Comparison of ENCODE assay signal across 15 mouse cellular contexts in the genomic region with DNA sequence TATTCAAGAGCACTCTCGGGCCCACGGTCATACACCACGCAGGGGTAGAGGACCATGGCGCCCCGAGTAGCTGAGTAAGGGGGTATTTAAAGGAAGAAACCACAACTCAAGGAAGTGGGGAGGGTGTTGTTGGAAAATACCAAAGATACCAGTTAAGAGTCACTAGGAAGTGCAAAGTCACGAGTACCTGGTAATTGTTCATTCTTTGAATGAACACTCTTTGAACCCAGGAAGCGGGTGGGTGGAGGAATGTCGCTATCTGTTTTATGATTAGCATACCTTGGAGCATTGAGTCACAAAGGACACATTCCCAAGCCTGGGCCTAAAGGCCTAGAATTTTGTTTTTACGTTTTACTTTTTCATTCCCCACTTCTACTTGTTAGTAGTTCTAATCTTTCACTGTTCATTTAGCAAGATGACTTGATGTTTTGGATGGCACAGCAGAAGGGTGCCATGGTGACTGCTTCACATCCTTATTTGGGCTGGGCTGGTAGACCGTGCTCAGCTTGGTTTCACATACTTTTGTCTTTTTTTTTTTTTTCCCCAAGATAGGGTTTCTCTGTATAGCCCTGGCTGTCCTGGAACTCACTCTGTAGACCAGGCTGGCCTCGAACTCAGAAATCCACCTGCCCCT. TPM values are rescaled to one million over a fixed set of nuclear protein-coding genes. Genes with fewer than 3 reads are reported as not detected.
DNase-seq lines count a peak whose midpoint lies in the region; ATAC-seq lines count a peak whose summit lies in the region.
"Not testable (repeated sequence)": the region's sequence is repeated elsewhere in the genome, so short reads cannot be mapped to it uniquely, and the experiment has no call there.
"Had no signal": no experiment of that assay in that cellular context is flagged by ENCODE, and none has a peak within 500 bp of the region (broad histone marks: within the 10 kb centered on the region; RNA-seq: fewer than 3 reads in every experiment).

No protein-coding gene starts in this region.

- H3K4me1 ChIP-seq in forebrain, embryonic 11.5 days (replicated peaks; ENCODE audit: control insufficient read depth, insufficient read depth, low read length): peaks cover 14% of the 10 kb centered on the region

- ATAC-seq in CD4-positive, CD25-positive, alpha-beta regulatory T cell, adult 4 months: peak; percentile 66
- not testable (repeated sequence) for ATAC-seq in forebrain, embryonic 11.5 days (replicated peaks; ENCODE audit: low FRiP score)

- H3K27ac ChIP-seq in forebrain, embryonic 11.5 days (ENCODE audit: low read depth, low read length): not testable (repeated sequence)

- H3K4me2 ChIP-seq in forebrain, embryonic 11.5 days (ENCODE audit: low read depth, low read length, severe bottlenecking): not testable (repeated sequence)

- H3K36me3 ChIP-seq in forebrain, embryonic 11.5 days (ENCODE audit: control insufficient read depth, insufficient read depth, low read length): not testable (repeated sequence)

- not testable (repeated sequence) for H3K4me3 ChIP-seq in forebrain, embryonic 11.5 days (ENCODE audit: low read depth, low read length)

- H3K27me3 ChIP-seq in forebrain, embryonic 11.5 days (ENCODE audit: control insufficient read depth, insufficient read depth, low read length): not testable (repeated sequence)

- not testable (repeated sequence) for H3K9me3 ChIP-seq in forebrain, embryonic 11.5 days (ENCODE audit: control insufficient read depth, low read length)

- not testable (repeated sequence) for H3K9ac ChIP-seq in forebrain, embryonic 11.5 days (ENCODE audit: low read length)

- 91% methylated on average over 11 of the region's 11 CpGs for WGBS in forebrain, embryonic 11.5 days

- peak; percentile 63 for DNase-seq in CD4-positive helper T cell, adult 2 months (ENCODE audit: low read depth, low spot score)
- DNase-seq in CD4-positive, CD25-positive, alpha-beta regulatory T cell, adult 2 months (ENCODE audit: low read depth, low spot score): peak; percentile 46
- DNase-seq in R1 (ENCODE audit: low read depth, low spot score) (peak; percentile 82), ZHBTc4 (ENCODE audit: low read depth, low spot score) (peak; percentile 55)
- peak; percentile 33 for DNase-seq in forebrain, embryonic 11.5 days (ENCODE audit: low spot score)
- peak; percentile 48 for DNase-seq in induced T-regulatory cell, adult 2 months (ENCODE audit: low read depth)
- peak; percentile 58 for DNase-seq in naive thymus-derived CD4-positive, alpha-beta T cell, adult 2 months (ENCODE audit: low read depth)

RNA-seq across cellular contexts. Expression of a gene that starts 6.9 kb away (rescaled TPM):
- 10 to 100 TPM; 86.2 to 93.4 TPM for polyA plus RNA-seq in CD4-positive, CD25-positive, alpha-beta regulatory T cell, adult 4 months (2017; shearing (Covaris generic))
- polyA plus RNA-seq in forebrain, embryonic 11.5 days (2014; fragmentation: Nextera tagmentation; extraction: Ambion mirVana): 45.6 and 50.7 TPM in 2 replicates

RNA-seq across cellular contexts. Expression of a gene that starts 21.1 kb away (rescaled TPM):
- polyA plus RNA-seq in CD4-positive, CD25-positive, alpha-beta regulatory T cell, adult 4 months (2017; shearing (Covaris generic)): not detected
- 0.44 TPM in 1 of 2 replicates, not detected in the other for polyA plus RNA-seq in forebrain, embryonic 11.5 days (2014; fragmentation: Nextera tagmentation; extraction: Ambion mirVana)
- polyA plus RNA-seq: activated CD4-positive, CD25-positive, alpha-beta regulatory T cell, adult 4 months; adrenal gland, adult 2 months; brain, embryonic 14.5 days; C2C12; cerebellum, adult 2 months; G1E; Patski had no signal

RNA-seq across cellular contexts. Expression of a gene that starts 38.1 kb away (rescaled TPM):
- polyA plus RNA-seq in CD4-positive, CD25-positive, alpha-beta regulatory T cell, adult 4 months (2017; shearing (Covaris generic)): 10 to 100 TPM; 10.8 to 15.2 TPM
- 3.0 and 3.3 TPM in 2 replicates for polyA plus RNA-seq in forebrain, embryonic 11.5 days (2014; fragmentation: Nextera tagmentation; extraction: Ambion mirVana)

RNA-seq across cellular contexts. Expression of a gene that starts 45.2 kb away (rescaled TPM):
- polyA plus RNA-seq in CD4-positive, CD25-positive, alpha-beta regulatory T cell, adult 4 months (2017; shearing (Covaris generic)): not detected
- polyA plus RNA-seq in forebrain, embryonic 11.5 days (2014; fragmentation: Nextera tagmentation; extraction: Ambion mirVana): 8.0 and 10.6 TPM in 2 replicates
